Mouse (Mus musculus) midbrain, embryonic 16.5 days (tissue): ENCODE measurements at regions not wholly inside any gene's neighbourhood (a gene's known extent, or its start where the extent isn't known, plus 50 kb on each side); places are given as distances from the start of the nearest gene placed in this dataset.

Experiments used
- ATAC-seq: fragments of 200-750 bp; cut with Nextera tagmentation; 2 replicates; pipeline ENCODE4 v1.8.0; 2017; ENCODE audit warnings: moderate TSS enrichment
- H3K27ac ChIP-seq: fragments of 300-500 bp; sonication (generic); 2 replicates; pipeline ENCODE4 v1.5.1; 2014; ENCODE audit warnings: mild to moderate bottlenecking, low read length, mixed read lengths
- H3K27me3 ChIP-seq: fragments of 300-500 bp; sonication (generic); 2 replicates; pipeline ENCODE4 v1.6.1; 2014; ENCODE audit warnings: low read depth, low read length, mixed read lengths; ENCODE audit not compliant: control insufficient read depth, insufficient read depth
- H3K36me3 ChIP-seq: fragments of 300-500 bp; sonication (generic); 2 replicates; pipeline ENCODE4 v1.6.1; 2014; ENCODE audit warnings: mild to moderate bottlenecking, low read length, moderate library complexity, mixed read lengths; ENCODE audit not compliant: control insufficient read depth, insufficient read depth
- H3K4me1 ChIP-seq: fragments of 300-500 bp; sonication (generic); 2 replicates; pipeline ENCODE4 v1.6.1; 2014; ENCODE audit warnings: mild to moderate bottlenecking, low read length, mixed read lengths; ENCODE audit not compliant: control insufficient read depth, insufficient read depth
- H3K4me2 ChIP-seq: fragments of 300-500 bp; sonication (generic); 2 replicates; pipeline ENCODE4 v1.6.1; 2014; ENCODE audit warnings: mild to moderate bottlenecking, low read length, mixed read lengths
- H3K4me3 ChIP-seq: fragments of 300-500 bp; sonication (generic); 2 replicates; pipeline ENCODE4 v1.5.1; 2014; ENCODE audit warnings: low read depth, mild to moderate bottlenecking, low read length, moderate library complexity, mixed read lengths
- H3K9ac ChIP-seq: fragments of 300-500 bp; sonication (generic); 2 replicates; pipeline ENCODE4 v1.6.1; 2014; ENCODE audit warnings: low read depth, low read length, mixed read lengths
- H3K9me3 ChIP-seq: fragments of 300-500 bp; sonication (generic); replicated peaks from 2 replicates; pipeline ENCODE4 v1.6.1; 2014; ENCODE audit warnings: mild to moderate bottlenecking, low read length, mixed read lengths; ENCODE audit not compliant: control insufficient read depth, poor library complexity, severe bottlenecking
- WGBS: fragments of 180-500 bp; shearing (Covaris S2); extraction: QIAGEN DNeasy Blood & Tissue Kit; methylation state at CpG from one replicate; pipeline ENCODE4 v1.1.7; 2014; 5-methylcytosine and 5-hydroxymethylcytosine counted together

DNA sequence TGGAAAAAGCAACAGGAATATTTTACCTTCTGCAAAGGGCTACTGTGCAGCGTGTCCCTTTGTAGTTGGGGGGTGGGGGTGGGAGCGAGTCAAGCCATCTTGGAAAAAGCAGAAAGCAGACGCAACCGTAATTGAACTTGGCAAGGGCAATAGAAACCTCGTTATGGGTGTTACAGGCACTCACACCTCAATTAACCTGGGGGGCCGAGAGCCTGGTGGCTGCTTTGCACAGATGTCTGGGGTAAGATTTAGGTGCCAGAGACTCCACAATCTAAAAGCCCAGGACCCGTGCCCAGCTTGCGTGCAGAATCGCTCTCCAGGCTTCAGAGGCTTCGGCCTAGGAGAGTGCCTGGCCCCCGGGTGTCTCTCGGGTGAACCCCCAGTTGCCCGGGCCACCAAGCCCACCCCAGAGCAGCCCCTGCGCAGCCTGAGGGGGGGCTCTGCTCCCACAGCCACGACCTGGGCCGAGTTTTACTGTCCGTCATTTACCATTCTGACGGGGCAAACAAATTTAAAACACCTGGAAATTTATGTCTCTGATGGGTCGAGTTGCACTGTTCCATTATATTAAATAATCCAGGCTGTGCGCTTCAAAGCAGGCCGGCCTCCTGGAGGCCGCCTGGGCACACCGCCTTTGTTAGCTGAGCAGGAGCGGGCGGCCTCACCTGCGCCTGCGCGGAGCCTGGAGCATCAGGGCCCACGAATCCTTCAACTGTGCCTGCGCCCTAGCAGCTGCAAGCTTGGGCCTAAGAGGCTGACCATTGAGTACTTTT, 212.4 kb downstream of the Srbd1 start:
- Histone ChIP-seq H3K27ac (no peak overlapping the region), H3K9ac (no peak overlapping the region), H3K36me3 (no peaks in the 10 kb centered on the region), H3K9me3 (no peaks in the 10 kb centered on the region), H3K4me3 (no peak overlapping the region), H3K4me2 (no peak overlapping the region), H3K4me1 (no peaks in the 10 kb centered on the region), H3K27me3 (no peaks in the 10 kb centered on the region)
- 83% methylated on average over 30 of the region's 30 CpGs for WGBS
- no peak for ATAC-seq

- Histone ChIP-seq H3K27ac (no peak overlapping the region), H3K4me2 (no peak overlapping the region), H3K9ac (no peak overlapping the region), H3K36me3 (no peaks in the 10 kb centered on the region), H3K4me3 (no peak overlapping the region), H3K4me1 (no peaks in the 10 kb centered on the region), H3K9me3 (no peaks in the 10 kb centered on the region), H3K27me3 (no peaks in the 10 kb centered on the region)
- ATAC-seq = no peak
- WGBS = 86% methylated on average over 10 of the region's 10 CpGs
These were observed 213.0 kb downstream of the Srbd1 start for GRCm38 (mm10) chr17:85931955-85932354.

GRCm38 (mm10) chr17:85930789-85931188, 214.2 kb downstream of the Srbd1 start:
- H3K9me3 ChIP-seq = no peaks in the 10 kb centered on the region
- ATAC-seq = no peak
- H3K4me3 ChIP-seq = no peak overlapping the region
- no peak overlapping the region for H3K4me2 ChIP-seq
- no peaks in the 10 kb centered on the region for H3K4me1 ChIP-seq
- H3K36me3 ChIP-seq = no peaks in the 10 kb centered on the region
- no peaks in the 10 kb centered on the region for H3K27me3 ChIP-seq
- no peak overlapping the region for H3K9ac ChIP-seq
- no peak overlapping the region for H3K27ac ChIP-seq
- 83% methylated on average over 5 of the region's 5 CpGs for WGBS

DNA sequence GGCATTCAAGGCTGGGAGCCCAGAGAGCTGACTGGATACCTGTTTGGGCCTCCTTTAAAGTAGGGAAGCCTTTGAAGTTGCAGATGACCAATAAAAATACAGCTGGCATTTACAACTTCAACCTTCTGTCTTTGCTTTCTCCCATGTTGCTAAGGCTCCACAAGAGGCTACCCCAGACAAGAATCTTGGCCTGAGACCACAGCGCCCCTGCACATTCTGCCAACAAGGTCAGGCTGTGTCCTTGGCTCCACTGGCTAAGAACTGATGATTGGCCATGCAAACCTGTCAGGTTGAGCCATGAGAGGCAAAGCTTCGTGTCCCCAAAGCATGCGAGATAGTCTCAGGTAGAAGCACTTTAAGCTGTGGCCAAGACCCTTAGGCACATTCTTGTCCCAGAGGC, 214.6 kb downstream of the Srbd1 start:
- Histone ChIP-seq H3K36me3 (no peaks in the 10 kb centered on the region), H3K4me3 (no peak overlapping the region), H3K27ac (no peak overlapping the region), H3K27me3 (no peaks in the 10 kb centered on the region), H3K4me2 (no peak overlapping the region), H3K4me1 (no peaks in the 10 kb centered on the region), H3K9me3 (no peaks in the 10 kb centered on the region), H3K9ac (no peak overlapping the region)
- 89% methylated on average over 3 of the region's 3 CpGs for WGBS
- no peak for ATAC-seq

DNA sequence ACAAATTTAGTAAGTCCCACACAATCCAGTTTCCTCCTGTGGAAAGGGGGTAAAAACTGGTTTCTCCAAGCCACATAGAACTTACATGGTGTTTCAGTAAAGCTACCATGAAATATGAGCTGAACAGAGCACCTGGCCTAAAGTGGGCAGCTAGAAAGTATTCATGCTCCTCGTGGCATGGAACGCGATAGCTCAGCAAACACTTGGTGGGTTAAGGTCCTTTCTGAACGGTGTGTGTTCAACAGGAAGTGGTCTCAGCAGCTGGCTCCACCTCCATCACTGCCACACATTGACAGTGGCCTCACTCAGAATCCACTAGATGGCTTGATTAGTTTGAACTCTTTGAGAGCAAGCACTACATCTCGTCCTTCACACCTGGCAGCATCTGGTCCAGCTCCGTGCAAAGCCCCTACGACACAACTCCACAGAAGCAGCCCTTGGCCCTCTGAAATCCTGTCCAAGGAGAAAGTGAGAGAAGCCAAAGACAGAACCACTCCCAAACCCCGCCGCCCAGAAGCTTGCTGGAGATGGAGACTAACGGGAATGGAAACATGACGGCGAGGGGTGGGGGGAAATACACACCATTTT, 215.2 kb downstream of the Srbd1 start:
- H3K4me1 ChIP-seq = no peaks in the 10 kb centered on the region
- no peak overlapping the region for H3K4me3 ChIP-seq
- no peak overlapping the region for H3K9ac ChIP-seq
- no peak overlapping the region for H3K27ac ChIP-seq
- WGBS = 91% methylated on average over 12 of the region's 12 CpGs
- H3K4me2 ChIP-seq = no peak overlapping the region
- H3K27me3 ChIP-seq = no peaks in the 10 kb centered on the region
- ATAC-seq = no peak
- no peaks in the 10 kb centered on the region for H3K9me3 ChIP-seq
- H3K36me3 ChIP-seq = no peaks in the 10 kb centered on the region

- Histone ChIP-seq H3K9ac (no peak overlapping the region), H3K36me3 (no peaks in the 10 kb centered on the region), H3K4me2 (no peak overlapping the region), H3K9me3 (no peaks in the 10 kb centered on the region), H3K27ac (no peak overlapping the region), H3K4me1 (no peaks in the 10 kb centered on the region), H3K4me3 (no peak overlapping the region), H3K27me3 (no peaks in the 10 kb centered on the region)
- WGBS = 52% methylated on average over 2 of the region's 2 CpGs
- no peak for ATAC-seq
These were observed 216.4 kb downstream of the Srbd1 start for GRCm38 (mm10) chr17:85928543-85928942.

- no peak overlapping the region for H3K4me3 ChIP-seq
- no peak overlapping the region for H3K9ac ChIP-seq
- H3K9me3 ChIP-seq = no peaks in the 10 kb centered on the region
- H3K27ac ChIP-seq = no peak overlapping the region
- ATAC-seq = no peak
- H3K4me2 ChIP-seq = no peak overlapping the region
- H3K36me3 ChIP-seq = no peaks in the 10 kb centered on the region
- H3K27me3 ChIP-seq = no peaks in the 10 kb centered on the region
- WGBS = 43% methylated on average over 9 of the region's 9 CpGs
- H3K4me1 ChIP-seq = no peaks in the 10 kb centered on the region
These were observed 217.7 kb downstream of the Srbd1 start for GRCm38 (mm10) chr17:85927261-85927660.

DNA sequence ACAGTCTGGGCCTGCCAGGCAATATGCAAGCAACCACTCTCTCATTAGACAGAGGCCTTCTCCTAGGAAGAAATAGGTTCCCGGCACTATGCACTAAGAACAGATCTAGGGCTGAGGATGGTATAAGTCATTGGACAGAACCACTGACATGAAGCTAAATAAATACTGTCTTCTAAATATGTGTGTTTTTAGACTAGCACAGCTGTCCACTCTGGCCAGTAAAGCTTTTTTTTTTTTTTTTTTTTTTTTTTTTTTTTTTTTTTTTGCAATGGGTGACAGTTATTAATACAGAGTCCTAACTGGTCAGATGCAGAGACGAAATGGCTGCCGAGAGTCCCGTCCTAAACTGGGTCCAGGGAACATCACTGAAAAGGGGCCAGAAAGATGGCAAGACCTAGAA, 218.9 kb downstream of the Srbd1 start:
- Histone ChIP-seq H3K27ac (no peak overlapping the region), H3K4me1 (no peaks in the 10 kb centered on the region), H3K4me2 (no peak overlapping the region), H3K36me3 (no peaks in the 10 kb centered on the region), H3K27me3 (no peaks in the 10 kb centered on the region), H3K9me3 (no peaks in the 10 kb centered on the region), H3K9ac (no peak overlapping the region), H3K4me3 (no peak overlapping the region)
- WGBS = 95% methylated on average over 4 of the region's 4 CpGs
- no peak for ATAC-seq

GRCm38 (mm10) chr17:85921219-85921673, 223.7 kb downstream of the Srbd1 start:
- Histone ChIP-seq H3K36me3 (no peaks in the 10 kb centered on the region), H3K27me3 (no peaks in the 10 kb centered on the region; the same call in 1 of the 2 replicates), H3K4me1 (no peaks in the 10 kb centered on the region), H3K9me3 (no peaks in the 10 kb centered on the region), H3K9ac (no peak overlapping the region), H3K4me2 (no peak overlapping the region), H3K27ac (no peak overlapping the region), H3K4me3 (no peak overlapping the region)
- WGBS = 77% methylated on average over 8 of the region's 8 CpGs
- no peak for ATAC-seq
